Mouse (Mus musculus) frontal cortex, postnatal 25 days (tissue): Measurements from ENCODE around the gene Espl1.

Experiments
- DNase-seq, 2 experiments: peaks; one replicate each; pipeline ENCODE4 v3.0.0; 2022; ENCODE audit warnings: low spot score in 2 of 2

Gene Espl1

DNA sequence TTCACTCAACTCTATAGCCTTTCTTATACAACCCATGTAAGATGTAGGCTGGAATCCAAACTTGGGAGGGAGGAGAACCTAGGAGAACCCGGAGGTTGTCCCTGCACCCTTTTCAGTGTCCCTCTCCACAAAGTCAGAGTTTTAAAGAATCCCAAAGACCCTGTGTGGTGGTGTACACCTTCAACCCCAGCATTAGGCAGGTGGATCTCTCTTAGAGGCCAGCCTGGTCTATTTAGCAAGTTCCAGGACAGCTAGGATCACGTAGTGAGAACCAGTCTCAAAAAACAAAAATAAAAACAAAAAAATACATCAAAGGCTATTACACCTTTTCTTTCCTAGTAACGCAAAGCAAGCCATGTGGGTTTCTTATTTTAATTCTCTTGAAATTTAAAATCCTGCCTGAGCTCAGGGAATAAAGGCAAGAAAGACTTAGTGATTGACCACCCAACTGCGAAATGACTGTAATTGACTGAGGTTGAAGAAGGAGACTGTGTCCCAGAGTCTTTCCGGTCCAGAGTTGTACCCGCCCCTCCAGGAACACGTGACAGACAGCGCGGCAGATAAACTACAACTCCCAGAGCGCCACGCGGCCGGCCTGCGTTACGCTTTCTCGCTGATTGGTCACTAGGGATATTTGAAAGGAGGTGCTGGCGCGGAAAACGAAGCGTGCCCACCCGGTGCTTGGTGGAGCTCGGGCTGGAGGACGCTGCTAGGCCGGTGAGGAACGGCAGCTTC, at the start of gene Espl1:
Espl1 (plus strand) TSS at position 634 of the 735 bp plus-strand sequence.
- DNase-seq: peak; percentile 81 to 90

DNA sequence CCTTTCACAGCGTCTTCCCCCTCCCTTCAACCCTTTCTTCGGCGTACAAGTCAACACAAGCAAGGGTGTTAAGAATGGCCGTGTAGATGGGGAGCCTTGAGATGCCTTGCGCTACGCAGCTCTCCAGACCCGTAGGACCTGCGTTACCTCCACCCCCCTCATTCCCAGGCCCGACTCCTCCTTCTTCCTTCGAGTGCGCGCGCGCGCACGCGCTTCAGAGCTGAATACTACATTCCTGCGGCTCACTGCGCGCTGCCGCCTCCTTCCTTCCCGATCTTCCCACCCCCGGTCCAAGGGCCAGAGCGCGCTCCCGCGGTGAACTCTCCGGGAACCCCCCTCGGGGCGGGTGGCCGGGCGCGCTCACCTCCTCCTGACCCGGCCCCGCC, 49.2 kb upstream of the Espl1 start:
- peak; percentile 75 to 78 for DNase-seq

DNA sequence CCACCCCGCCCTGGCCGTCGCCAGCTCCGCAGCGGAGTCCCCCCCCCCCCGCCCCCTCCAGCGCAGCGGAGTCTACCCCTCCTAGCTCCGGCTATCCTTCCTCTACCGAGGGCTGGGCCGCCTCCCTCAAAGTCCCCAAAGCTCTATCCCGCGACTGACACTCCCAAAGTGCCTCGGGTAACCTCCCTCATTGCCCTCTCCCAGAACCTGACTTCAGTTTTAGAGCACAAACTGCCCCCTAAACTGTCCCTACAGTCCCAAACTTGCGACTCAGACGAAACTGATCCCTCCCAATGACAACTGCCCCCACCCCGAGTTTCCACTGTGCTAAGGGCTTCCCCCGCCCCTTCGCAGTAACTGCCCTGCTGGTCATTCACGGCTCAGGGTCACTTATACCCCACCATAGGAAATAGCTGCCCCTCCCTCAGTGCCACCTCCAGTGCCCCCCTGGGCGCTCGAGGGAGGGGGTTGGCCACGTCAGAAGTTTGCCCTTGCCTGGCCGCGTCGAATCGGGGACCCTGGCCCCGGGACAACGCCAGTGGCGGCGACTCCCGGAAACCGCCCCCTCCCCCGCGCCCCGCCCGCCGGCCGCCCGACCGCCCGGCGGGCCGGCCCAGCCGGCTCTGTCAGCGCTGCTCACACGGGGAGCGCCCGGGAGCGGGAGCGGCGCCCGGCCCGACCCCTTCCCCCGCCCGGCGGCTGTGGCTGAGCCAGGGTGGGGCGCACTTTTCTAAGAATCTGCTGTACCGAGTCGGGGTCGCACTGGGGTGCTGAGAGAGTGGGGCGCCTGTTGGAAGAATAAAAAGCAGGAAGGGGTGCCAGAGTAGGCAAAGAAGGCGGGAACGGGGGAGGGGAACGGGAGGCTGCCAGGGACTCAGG, 48.6 kb upstream of the Espl1 start:
- DNase-seq: no peak

DNA sequence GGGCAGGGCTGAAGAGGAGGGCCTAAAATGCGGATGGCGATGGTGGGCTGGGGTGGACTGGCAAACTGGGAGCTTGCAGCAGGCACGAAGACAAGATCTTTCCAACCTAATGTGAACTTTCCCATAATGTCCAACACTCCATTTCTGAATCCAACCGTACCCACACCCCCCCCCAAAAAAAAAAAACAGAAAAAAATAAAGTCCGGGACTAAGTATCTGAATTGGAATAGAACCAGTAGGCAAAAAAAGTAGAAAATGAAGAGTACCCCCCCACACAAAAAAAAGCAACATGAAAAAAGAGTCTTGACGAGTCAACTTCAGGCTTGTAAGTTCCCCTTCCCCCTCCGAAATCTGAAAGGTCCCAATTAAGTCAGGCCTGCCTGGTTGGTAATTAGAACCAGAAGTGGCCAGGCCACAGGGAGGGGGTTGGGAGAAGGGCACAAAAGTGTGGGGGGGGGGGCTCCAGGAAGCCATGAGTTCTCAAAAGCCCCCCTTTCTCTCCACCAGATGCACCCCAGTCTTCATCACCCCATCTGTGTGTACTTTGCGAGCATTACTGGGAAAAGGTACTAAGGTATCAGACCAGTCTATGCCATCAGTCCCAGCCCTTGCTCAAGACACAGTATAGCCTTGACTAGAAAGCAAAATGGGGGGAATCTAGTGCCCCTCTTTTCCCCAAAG, 47.8 kb upstream of the Espl1 start:
- no peak for DNase-seq

DNA sequence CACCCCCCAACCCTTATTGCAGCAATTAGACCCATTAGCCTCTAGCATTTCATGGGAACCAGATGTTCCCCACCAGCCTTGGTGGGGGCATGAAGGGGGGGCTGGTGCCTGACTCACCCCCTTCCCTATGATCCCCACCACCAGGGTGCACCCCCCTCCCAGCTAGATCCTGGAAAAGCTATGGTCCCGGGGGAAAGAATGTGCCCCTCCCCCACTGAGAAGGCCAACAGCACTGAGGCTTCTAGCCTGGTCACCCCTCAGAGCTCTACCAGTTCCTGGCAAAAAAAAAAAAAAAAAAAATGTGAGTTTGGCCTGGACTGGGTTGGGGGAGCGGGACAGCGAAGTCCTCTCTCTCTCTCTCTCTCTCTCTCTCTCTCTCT, 47.3 kb upstream of the Espl1 start:
- DNase-seq: no peak

DNA sequence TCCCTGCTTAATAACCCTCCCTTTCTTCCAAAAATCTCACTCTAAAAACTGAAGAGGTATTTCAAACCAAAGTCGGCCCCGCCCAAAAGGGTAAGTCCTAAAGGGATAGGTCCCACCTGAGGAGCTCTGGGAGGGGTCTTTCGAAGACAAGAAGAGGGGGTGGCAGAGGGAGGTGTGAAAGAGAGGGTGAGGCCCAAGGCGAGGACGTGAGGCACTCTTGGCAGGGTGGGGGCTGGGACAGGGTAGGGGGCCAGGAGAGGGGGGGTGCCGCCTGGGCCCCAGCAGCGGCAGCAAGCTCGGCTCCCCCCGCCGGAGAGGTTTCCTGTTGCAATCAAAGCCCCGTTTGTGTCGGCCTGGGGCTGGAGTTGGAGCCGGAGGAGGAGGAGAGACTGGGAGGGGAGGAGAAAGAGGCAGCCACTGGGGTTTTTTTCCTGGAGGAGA, 46.8 kb upstream of the Espl1 start:
- DNase-seq: no peak

DNA sequence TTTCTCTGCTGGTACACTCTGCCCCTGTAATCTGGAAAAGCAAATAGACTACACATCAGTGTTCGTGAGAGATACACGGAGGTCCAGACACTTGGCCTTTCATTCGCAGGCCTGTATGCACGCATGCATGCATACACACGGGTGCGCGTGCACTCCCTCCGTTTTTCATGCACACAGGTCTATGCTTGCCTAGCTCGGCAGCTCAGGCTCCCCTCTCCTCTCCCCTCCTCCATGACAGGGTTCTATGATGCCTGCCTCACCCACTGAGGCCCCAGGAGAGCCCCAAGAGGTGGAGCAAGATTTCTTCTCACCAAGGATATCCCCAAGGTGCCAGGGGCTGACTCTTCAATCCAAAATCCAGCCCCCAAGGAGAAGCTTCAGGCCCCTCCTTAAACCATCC, 46.1 kb upstream of the Espl1 start:
- no peak for DNase-seq

DNA sequence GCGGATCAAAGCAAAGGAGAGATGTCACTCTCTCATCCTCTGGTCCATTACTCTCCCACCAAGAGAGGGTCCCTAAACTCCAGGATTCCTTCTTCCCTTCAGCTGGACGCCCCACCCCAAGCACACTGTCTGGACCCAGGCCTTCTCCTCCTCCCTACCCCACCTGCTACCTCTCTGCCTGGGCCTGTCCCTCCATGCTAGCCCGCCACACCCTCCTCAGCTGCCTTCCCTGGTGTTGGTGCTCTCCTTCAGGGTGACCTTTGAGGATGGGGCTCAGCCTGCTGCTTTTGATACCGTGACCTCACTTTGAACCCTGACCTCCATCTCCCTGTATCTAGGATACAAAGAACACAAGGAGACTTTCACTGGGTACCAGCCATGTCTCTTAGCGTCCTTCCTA, 45.5 kb upstream of the Espl1 start:
- no peak for DNase-seq

DNA sequence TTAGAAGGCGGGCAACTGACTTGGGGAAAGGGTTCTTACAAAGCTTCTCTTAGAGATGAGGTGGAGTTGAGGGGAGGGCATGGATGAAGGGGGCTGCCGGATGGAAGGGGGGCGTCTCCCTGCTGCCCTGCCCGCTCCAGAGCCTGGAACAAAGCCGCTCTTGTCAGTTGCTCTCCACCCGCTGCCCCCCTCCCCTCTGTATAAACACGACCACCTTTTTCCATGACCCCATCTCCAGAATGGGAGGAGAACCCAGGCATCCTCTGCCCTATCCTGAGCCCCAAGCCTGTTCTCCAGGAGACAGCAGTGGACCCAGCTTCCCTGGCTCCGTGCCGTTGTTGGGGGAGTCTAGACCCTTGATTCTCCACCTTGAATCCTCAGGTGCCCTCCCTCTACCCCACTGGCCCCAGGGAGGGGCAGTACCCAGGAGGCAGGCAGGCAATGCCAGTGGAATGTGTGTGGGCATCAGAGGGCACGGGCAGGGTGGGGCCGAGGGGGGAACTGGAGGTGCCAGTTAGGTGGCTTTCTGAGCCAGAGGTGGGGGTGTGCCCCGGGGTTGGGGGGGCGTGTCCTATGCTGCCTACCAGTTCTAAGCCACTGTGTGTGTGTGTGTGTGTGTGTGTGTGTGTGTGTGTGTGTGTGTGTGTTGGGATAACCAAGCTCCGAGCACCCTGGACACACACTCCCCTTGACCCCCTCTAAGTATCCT, 40.4 kb upstream of the Espl1 start:
- DNase-seq: no peak

DNA sequence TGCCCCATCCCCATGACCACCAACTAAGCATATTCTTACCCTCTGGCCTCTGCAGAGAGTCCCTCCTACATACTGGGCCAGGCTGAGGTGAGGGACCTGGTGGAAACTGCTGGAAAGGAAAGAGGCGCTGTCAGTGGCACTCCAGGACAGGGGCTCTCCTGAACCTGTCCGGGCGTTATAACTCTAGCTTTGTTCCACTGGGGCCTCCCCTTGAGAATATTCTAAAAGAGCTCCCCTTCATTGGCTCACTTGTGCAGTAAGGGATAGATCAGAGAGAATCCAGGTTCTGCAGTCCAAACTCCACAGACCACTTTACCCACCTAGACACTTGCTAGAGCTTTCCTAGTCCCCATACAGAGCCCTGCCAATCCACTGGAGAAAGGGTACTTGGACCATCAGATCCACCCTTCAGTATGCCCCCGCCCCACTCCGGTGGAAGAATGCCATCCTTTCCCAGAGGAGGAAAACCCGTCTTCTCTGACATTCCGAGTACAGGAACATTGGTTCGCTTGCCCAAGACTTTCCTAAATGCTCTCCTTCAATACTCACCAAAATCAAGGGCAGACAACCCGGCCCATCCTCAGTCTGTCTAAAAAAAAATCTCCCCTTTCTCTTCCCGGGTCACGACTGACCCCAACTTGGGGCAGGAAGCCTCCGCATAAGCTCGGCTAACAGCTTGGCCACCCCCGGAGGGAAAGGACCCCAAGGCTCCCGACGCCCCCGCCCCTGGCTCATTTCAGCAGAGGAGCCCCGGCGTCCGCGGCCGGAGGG, 39.5 kb upstream of the Espl1 start:
- no peak for DNase-seq

DNA sequence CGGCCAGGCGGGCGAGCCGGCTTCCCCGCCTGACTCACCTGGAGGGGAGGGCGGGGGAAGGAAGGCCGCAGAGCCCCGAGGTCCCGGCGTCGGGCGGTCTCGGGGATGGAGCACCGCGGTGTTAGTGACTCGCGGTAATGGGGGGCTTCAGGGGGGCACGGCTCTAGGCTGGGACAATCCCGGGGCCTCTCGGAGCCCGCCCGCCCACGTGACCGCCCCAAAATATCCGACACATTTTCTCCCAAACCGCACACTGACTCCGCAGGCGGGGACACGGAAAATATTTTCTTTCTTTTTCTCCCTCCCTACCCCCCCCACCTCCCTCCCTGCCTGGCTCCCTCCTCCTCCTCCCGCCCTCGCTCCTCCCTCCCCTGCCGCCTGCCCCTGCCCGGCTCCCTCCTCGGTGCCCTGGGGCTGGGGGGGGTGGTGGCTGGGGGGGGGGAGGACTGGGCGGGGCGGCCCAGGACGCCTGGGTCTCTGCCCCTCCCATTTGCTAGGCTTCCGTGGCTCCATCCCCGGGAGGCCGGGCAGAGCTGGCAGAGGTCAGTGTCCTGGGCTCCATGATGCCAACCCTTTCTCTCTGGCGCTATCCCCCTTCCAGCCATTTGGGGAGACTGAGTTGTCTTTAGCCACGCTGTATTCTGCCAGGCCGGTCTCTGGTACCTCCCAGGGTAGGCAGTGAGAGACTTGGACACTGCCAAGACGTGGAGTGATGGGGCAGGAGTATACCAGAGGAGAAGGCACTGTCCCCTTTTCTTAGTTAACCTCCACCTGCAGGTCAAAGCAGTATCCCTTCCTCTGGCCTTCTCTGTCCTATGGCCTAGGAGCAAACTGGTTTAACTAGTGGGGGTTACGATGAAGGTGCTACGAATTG, 38.6 kb upstream of the Espl1 start, which contains the start of gene Rarg:
Rarg (minus strand) TSS at position 316 of the 874 bp plus-strand sequence.
- DNase-seq: no peak

DNA sequence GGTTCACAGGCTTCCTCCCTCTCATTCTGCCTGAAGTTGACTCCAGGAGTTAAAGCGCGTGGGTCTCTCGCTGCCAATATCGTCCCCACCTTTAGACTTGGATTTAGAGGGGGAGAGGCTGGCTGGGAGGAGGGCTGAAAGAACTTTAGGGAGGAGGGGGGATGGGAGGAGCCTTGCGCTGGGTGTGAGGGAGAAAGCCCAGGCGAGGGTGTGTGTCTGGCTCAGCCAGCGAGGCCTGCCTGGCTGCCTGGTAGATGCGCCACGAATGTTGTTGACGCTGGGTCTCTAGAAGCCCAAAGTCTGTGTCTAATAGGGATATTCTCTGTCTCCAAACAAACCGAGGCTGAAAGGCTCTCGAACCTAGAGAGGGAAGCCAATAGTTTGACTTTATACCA, 38.0 kb upstream of the Espl1 start:
- DNase-seq: no peak

DNA sequence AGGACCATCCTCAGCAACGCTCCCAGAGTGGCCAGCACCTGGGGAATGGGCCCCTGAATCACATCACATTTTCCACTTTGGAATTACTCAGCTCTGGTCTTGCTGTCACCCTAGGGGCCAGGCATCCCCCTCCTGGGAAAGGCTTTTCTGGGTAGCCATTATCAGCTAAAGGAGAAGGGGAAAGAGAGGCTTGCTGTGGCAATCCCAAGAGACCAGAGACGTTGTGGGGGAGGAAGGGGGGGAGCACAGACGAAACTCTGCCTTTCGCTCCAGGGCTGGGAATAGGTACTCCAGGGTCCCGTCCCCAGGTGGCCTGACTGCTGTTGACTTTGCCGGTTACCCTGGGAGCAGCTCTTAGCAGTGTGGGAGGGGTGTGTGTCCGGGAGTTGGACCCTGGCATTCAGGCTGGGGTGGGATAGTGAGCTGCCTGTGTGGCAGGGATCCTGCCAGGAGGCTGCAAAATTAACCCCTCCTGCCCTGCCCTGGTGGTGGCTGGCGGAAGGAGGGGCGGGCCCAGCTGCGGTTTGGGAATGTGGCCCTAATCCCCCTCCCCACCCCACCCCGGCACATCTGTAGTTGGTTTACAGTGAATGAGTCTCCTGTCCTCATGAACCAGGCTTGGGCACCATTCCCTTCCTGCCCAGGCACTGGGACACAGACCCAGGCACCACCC, 37.3 kb upstream of the Espl1 start:
- DNase-seq: no peak

DNA sequence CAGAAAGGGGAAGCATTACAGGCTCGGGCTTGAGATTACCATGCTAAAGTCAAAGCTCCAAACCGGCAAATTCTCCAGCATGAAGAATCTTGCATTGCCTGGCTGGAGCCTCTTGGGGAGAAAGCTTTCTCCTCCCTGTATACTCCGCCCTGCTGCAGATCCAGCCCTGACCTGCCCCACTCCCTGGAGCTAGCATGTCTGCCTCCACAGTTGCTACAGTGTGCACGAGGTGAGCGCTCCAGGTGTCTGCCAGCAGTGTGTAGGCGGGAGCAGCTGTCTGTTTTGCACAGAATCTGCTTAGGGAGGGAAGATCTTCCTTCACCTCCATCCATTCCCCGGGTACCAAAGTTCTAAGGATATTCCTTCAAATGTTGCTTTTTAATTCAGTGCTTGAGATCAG, 33.5 kb upstream of the Espl1 start:
- no peak for DNase-seq

DNA sequence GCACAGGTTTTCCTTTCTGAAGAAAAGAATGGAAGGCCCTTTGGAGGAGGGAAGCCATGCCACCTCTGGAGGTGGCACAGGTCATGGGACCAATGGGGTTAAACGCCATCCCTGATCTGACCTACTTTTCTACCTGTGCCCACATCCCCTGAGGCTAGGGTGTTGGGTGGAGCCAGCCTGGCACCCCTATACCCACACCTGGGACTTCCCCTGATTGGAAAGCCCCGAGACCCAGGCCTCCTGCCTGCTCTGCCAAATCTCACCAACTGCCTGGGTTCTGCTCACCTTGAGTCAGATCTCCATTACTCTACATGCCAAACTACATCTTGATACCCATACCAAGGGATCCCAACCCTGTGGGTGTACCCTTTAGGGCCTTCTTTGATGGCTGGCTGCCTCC, 33.0 kb upstream of the Espl1 start:
- DNase-seq: no peak

DNA sequence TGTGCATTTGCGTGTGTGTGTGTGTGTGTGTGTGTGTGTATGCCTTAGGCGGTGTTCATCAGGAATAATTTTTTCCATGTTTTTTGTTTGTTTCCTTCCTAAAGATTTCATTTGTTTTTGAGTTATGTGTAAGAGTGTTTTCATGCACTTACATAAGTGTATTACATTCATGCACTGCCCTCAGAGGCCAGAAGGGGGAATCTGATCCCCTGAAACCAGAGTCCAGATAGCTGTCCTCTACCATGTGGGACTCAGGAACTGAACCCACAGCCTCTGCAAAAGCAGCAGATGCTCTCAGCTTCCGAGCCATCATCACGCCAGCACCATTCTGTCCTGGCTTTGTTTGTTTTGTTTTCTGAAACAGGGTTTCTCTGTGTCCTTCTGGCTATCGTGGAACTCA, 30.5 kb upstream of the Espl1 start:
- DNase-seq: no peak

DNA sequence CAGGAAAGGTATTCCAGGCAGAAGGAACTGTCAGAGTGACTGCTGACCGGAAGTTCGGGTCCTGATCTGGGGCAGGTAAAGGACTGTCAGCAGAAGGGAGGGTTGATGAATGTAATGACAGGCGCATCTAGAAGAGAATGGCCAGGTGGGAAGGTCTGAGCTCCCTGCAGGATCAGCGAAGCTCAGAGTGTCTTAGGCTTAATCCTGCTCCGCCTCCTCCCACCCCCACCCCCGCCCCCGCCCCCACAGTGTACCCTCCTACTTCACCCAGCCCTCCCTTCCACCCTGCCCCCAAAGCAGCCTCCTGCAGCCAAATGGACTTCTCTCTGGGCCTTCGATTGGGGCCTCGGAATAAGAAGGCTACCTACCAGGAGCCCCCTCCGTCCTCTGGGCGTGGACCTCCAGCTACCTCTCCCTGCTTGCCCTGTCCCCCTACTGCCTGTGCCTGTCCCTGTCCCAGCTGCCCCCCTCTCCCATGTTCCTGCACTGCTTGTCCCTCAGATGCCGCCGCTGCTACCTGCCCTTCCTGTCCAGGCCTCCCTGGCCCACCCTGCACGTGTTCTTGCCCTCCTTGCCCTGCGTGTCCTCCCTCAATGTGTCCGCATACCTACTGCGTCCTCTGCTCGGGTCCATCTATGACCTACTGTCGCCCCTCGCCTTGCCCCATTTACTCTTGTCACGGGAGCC, 25.6 kb upstream of the Espl1 start, which contains the start of gene Gm9918:
Gm9918 (plus strand) TSS at position 290 of the 687 bp plus-strand sequence.
- DNase-seq: no peak

DNA sequence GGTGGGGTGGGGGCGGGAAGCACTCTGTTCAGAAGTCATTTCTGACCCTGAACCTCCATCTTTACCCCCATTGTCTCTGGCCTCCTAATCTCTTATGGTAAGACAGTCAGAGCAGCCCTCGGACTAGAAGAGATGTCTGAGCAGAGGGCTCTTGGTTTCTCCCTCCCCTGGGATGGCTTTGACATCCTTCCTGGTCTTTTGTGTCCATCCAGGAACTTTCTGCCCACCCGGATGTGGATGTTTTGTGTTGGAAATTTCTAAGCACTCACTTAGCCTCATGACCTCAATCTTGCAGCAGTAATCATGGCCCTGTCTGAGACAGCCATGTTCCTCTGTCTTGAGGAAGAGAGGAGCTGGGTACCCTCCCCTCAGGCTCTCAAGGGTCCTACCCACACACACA, 24.6 kb upstream of the Espl1 start:
- no peak for DNase-seq
